Mouse (Mus musculus): ENCODE results near the gene Mtcl1. TPM values are rescaled to one million over a fixed set of nuclear protein-coding genes. Genes with fewer than 3 reads are reported as not detected.
A peak's percentile ranks its signal among the peaks of the same experiment; 100 is the strongest.

The Mtcl1 gene
- polyA plus RNA-seq, 1 experiment from 2014 or later, result 8.6 TPM

GRCm38 (mm10) chr17:66345680-66346079 lies 103.9 kb downstream of the Mtcl1 start:
- Histone ChIP-seq H3K36me3 (ENCODE audit: insufficient read depth, low read length) (peaks cover 10% of the 10 kb centered on the region), H3K9me3 (ENCODE audit: low read length) (no peaks in the 10 kb centered on the region), H3K27me3 (replicated peaks; ENCODE audit: insufficient read depth, low read length) (no peaks in the 10 kb centered on the region), H3K4me3 (ENCODE audit: low read depth, low read length) (no peak overlapping the region), H3K4me1 (ENCODE audit: insufficient read depth, low read depth, low read length) (no peaks in the 10 kb centered on the region), H3K9ac (replicated peaks; ENCODE audit: low read depth) (no peak overlapping the region), H3K4me2 (replicated peaks; ENCODE audit: low read depth, low read length) (no peak overlapping the region), H3K27ac (ENCODE audit: low read length) (no peak overlapping the region)
- DNase-seq (ENCODE audit: low spot score) (no peak), ATAC-seq (no peak)
- TF ChIP-seq CTCF (IDR thresholded peaks at IDR 0.05) (no peak), EP300 (IDR thresholded peaks at IDR 0.05) (no peak)
- 84% methylated on average over 15 of the region's 15 CpGs for WGBS

- peaks cover 10% of the 10 kb centered on the region for H3K36me3 ChIP-seq (ENCODE audit: insufficient read depth, low read length)
- no peak overlapping the region for H3K4me2 ChIP-seq (replicated peaks; ENCODE audit: low read depth, low read length)
- H3K4me1 ChIP-seq (ENCODE audit: insufficient read depth, low read depth, low read length), result no peaks in the 10 kb centered on the region
- no peak overlapping the region for H3K9ac ChIP-seq (replicated peaks; ENCODE audit: low read depth)
- 88% methylated on average over 18 of the region's 18 CpGs for WGBS
- H3K27ac ChIP-seq (ENCODE audit: low read length), result no peak overlapping the region
- DNase-seq (ENCODE audit: low spot score) (no peak), ATAC-seq (no peak)
- TF ChIP-seq CTCF (IDR thresholded peaks at IDR 0.05) (no peak), EP300 (IDR thresholded peaks at IDR 0.05) (no peak)
- H3K27me3 ChIP-seq (replicated peaks; ENCODE audit: insufficient read depth, low read length), result no peaks in the 10 kb centered on the region
- no peaks in the 10 kb centered on the region for H3K9me3 ChIP-seq (ENCODE audit: low read length)
- H3K4me3 ChIP-seq (ENCODE audit: low read depth, low read length), result no peak overlapping the region
Measured at GRCm38 (mm10) chr17:66342932-66343331, 106.6 kb downstream of the Mtcl1 start.

- TF ChIP-seq CTCF (IDR thresholded peaks at IDR 0.05), result no peak
- no peak for TF ChIP-seq EP300 (IDR thresholded peaks at IDR 0.05)
- ATAC-seq (no peak), DNase-seq (ENCODE audit: low spot score) (no peak)
- Histone ChIP-seq H3K4me2 (replicated peaks; ENCODE audit: low read depth, low read length) (no peak overlapping the region), H3K36me3 (ENCODE audit: insufficient read depth, low read length) (peaks cover 10% of the 10 kb centered on the region), H3K27me3 (replicated peaks; ENCODE audit: insufficient read depth, low read length) (no peaks in the 10 kb centered on the region), H3K9me3 (ENCODE audit: low read length) (no peaks in the 10 kb centered on the region), H3K9ac (replicated peaks; ENCODE audit: low read depth) (no peak overlapping the region), H3K4me3 (ENCODE audit: low read depth, low read length) (no peak overlapping the region), H3K4me1 (ENCODE audit: insufficient read depth, low read depth, low read length) (no peaks in the 10 kb centered on the region), H3K27ac (ENCODE audit: low read length) (no peak overlapping the region)
- WGBS, result 74% methylated on average over 6 of the region's 6 CpGs
Measured at GRCm38 (mm10) chr17:66341670-66342069, 107.9 kb downstream of the Mtcl1 start.

- WGBS, result 53% methylated on average over 12 of the region's 12 CpGs
- Histone ChIP-seq H3K4me2 (replicated peaks; ENCODE audit: low read depth, low read length) (no peak overlapping the region), H3K4me3 (ENCODE audit: low read depth, low read length) (no peak overlapping the region), H3K27me3 (replicated peaks; ENCODE audit: insufficient read depth, low read length) (no peaks in the 10 kb centered on the region), H3K9ac (replicated peaks; ENCODE audit: low read depth) (no peak overlapping the region), H3K36me3 (ENCODE audit: insufficient read depth, low read length) (peaks cover 10% of the 10 kb centered on the region), H3K4me1 (ENCODE audit: insufficient read depth, low read depth, low read length) (no peaks in the 10 kb centered on the region), H3K9me3 (ENCODE audit: low read length) (no peaks in the 10 kb centered on the region), H3K27ac (ENCODE audit: low read length) (peak overlapping the region; percentile 34; the same call in 1 of the 2 replicates)
- no peak; the same call in 1 of the 2 replicates for TF ChIP-seq CTCF (IDR thresholded peaks at IDR 0.05)
- TF ChIP-seq EP300 (IDR thresholded peaks at IDR 0.05), result peak; percentile 73; the same call in 1 of the 2 replicates
- DNase-seq (ENCODE audit: low spot score) (peak; percentile 67), ATAC-seq (peak; percentile 71)
Measured at GRCm38 (mm10) chr17:66340798-66341197, 108.8 kb downstream of the Mtcl1 start.

GRCm38 (mm10) chr17:66337929-66338328 lies 111.6 kb downstream of the Mtcl1 start:
- peak; percentile 37; the same call in 1 of the 2 replicates for ATAC-seq
- H3K4me1 ChIP-seq (ENCODE audit: insufficient read depth, low read depth, low read length), result no peaks in the 10 kb centered on the region
- H3K4me3 ChIP-seq (ENCODE audit: low read depth, low read length), result no peak overlapping the region
- no peak overlapping the region for H3K4me2 ChIP-seq (replicated peaks; ENCODE audit: low read depth, low read length)
- WGBS, result 89% methylated on average over 13 of the region's 13 CpGs
- no peak for DNase-seq (ENCODE audit: low spot score)
- no peak overlapping the region for H3K9ac ChIP-seq (replicated peaks; ENCODE audit: low read depth)
- peak; percentile 25; the same call in 1 of the 2 replicates for TF ChIP-seq CTCF (IDR thresholded peaks at IDR 0.05)
- TF ChIP-seq EP300 (IDR thresholded peaks at IDR 0.05), result no peak
- no peaks in the 10 kb centered on the region for H3K27me3 ChIP-seq (replicated peaks; ENCODE audit: insufficient read depth, low read length)
- H3K27ac ChIP-seq (ENCODE audit: low read length), result no peak overlapping the region
- H3K36me3 ChIP-seq (ENCODE audit: insufficient read depth, low read length), result peaks cover under 1% of the 10 kb centered on the region; the same call in 1 of the 2 replicates
- H3K9me3 ChIP-seq (ENCODE audit: low read length), result no peaks in the 10 kb centered on the region

- WGBS, result 92% methylated on average over 10 of the region's 10 CpGs
- Histone ChIP-seq H3K27ac (ENCODE audit: low read length) (no peak overlapping the region), H3K4me2 (replicated peaks; ENCODE audit: low read depth, low read length) (no peak overlapping the region)
Measured at GRCm38 (mm10) chr17:66335568-66335967, 114.0 kb downstream of the Mtcl1 start.

GRCm38 (mm10) chr17:66334894-66335293 lies 114.7 kb downstream of the Mtcl1 start:
- H3K4me2 ChIP-seq (replicated peaks; ENCODE audit: low read depth, low read length), result no peak overlapping the region
- no peaks in the 10 kb centered on the region for H3K9me3 ChIP-seq (ENCODE audit: low read length)
- no peak overlapping the region for H3K27ac ChIP-seq (ENCODE audit: low read length)
- no peaks in the 10 kb centered on the region for H3K4me1 ChIP-seq (ENCODE audit: insufficient read depth, low read depth, low read length)
- no peaks in the 10 kb centered on the region for H3K36me3 ChIP-seq (ENCODE audit: insufficient read depth, low read length)
- H3K4me3 ChIP-seq (ENCODE audit: low read depth, low read length), result no peak overlapping the region
- H3K27me3 ChIP-seq (replicated peaks; ENCODE audit: insufficient read depth, low read length), result no peaks in the 10 kb centered on the region
- WGBS, result 67% methylated on average over 4 of the region's 4 CpGs
- no peak overlapping the region for H3K9ac ChIP-seq (replicated peaks; ENCODE audit: low read depth)
- TF ChIP-seq CTCF (IDR thresholded peaks at IDR 0.05) (no peak), EP300 (IDR thresholded peaks at IDR 0.05) (no peak)
- ATAC-seq (no peak), DNase-seq (ENCODE audit: low spot score) (no peak)

More at GRCm38 (mm10) chr17:66335568-66335967, 114.0 kb downstream of the Mtcl1 start:
- no peak overlapping the region for H3K4me3 ChIP-seq (ENCODE audit: low read depth, low read length)
- ATAC-seq (no peak), DNase-seq (ENCODE audit: low spot score) (no peak)
- H3K4me1 ChIP-seq (ENCODE audit: insufficient read depth, low read depth, low read length), result no peaks in the 10 kb centered on the region
- TF ChIP-seq CTCF (IDR thresholded peaks at IDR 0.05) (no peak), EP300 (IDR thresholded peaks at IDR 0.05) (no peak)
- H3K36me3 ChIP-seq (ENCODE audit: insufficient read depth, low read length), result no peaks in the 10 kb centered on the region
- no peaks in the 10 kb centered on the region for H3K9me3 ChIP-seq (ENCODE audit: low read length)
- H3K27me3 ChIP-seq (replicated peaks; ENCODE audit: insufficient read depth, low read length), result no peaks in the 10 kb centered on the region
- no peak overlapping the region for H3K9ac ChIP-seq (replicated peaks; ENCODE audit: low read depth)

Data from lung, postnatal 0 days (tissue).